Mouse (Mus musculus) heart, adult 18-20 months (tissue): ENCODE data around the gene Treml2. TPM values are rescaled to one million over a fixed set of nuclear protein-coding genes. Genes with fewer than 3 reads are reported as not detected.
"Not testable (repeated sequence)": the region's sequence is repeated elsewhere in the genome, so short reads cannot be mapped to it uniquely, and the experiment has no call there.

Experiments used
- DNase-seq, 2 experiments: peaks; one replicate each; pipeline ENCODE4 v3.0.0; 2021 to 2022; ENCODE audit warnings: mixed read lengths in 1 of 2
- total RNA-seq, 2 experiments: library from RNA; stranded (reverse); gene quantifications; 2 replicates each; pipeline ENCODE4 v1.2.3; 2021

Gene Treml2
- total RNA-seq, 2 experiments from 2014 or later, result 0.65 to 1.1 TPM

DNA sequence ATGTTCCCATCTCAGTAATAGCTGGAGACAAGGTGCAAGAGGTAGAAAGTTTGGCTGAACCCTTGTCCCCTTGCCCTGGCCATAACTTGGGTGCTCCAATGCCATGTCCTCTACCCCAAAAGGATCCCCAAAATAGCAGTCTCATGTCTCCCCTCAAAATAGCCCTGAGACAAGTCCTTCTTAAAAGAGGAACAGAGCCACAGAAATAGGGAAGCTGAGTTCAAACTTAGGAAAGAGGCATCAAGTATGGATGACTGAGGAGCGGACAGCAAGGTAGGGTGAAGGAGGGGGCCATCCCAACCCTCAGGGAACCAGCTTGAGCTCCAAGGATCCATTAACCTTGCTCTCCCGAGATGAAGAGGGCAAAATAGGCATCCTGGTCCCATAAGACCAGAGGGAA, 48.0 kb downstream of the Treml2 start:
- no peak for DNase-seq

DNA sequence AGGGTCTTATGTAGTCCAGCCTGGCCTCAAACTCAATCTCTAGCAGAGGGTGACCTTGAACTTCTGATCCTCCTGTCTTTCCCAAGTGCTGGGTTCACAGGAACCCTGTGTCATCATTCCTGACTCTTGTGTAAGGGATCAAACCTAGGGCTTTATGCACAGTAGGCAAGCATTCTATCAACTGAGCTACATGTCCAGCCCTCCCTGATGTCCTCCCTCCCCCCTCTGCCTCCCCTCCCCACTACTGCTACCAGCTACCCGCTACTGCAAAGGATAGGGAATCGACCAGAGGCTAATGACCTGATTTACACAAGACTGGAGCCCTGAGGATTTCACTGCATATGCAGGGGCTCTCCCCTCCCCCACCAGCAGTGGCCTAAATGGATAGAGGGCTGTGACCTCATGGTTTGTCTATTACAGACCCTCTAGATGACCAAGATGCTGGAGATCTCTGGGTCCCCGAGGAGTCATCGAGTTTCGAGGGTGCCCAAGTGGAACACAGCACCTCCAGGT, 51.4 kb downstream of the Treml2 start:
- no peak for DNase-seq

DNA sequence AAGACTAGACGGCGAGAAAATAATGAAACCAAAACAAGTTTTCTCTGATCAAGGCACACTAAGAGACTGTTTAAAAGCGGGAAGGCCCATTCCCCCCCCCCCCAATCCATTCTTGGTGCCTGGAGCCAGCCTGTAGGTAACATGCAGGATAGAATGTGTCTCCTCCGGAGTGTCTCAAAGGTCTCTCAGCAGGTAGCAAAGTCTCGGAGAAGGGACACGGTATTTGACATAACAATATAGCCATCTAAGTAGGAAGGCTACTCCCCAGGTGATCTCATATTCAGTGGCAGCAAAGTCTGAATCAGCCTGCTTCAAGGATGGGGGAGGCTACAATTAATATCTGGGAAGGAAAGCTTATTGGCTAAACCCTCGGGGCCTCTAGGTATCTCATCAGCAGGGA, 53.7 kb downstream of the Treml2 start:
- DNase-seq, result not testable (repeated sequence)

DNA sequence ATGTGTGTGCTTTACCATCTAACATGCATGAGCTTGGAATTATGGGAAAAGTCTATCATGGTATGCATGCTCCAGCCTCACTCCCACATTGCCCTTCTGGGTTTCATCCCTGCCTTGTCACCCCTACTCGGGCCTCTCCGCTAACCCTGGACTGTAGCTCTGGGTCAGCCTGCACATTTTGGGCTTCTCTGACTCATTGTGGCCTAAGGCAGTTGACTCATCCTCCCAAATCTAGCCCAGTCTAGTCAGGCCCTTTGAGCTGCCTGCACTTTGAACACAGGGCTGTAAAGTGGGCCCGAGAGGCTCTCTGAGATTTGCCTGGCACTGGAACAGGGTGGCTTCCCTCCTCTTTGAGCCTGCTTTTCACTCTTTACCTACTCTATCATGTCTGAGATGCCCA, 56.5 kb downstream of the Treml2 start:
- DNase-seq, result no peak

DNA sequence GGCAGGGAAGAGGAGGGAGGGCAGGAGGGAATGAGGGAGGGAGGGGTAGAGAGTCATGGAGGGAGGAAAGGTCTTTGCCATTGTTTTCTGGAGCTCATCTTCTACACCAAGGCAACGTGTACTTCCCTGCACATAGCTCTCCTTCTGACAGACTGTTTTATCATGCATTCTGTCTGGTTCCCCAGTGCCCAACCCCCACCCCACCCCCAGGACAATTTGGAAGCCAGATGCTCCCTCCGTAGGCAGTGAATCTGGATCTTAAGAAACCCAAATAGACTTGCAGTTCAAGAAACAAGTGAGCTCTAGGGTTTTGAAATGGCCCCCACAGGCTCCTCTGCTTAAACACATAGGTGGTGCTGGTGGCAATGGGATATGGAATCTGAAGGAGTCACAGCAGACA, 58.6 kb downstream of the Treml2 start:
- no peak for DNase-seq

DNA sequence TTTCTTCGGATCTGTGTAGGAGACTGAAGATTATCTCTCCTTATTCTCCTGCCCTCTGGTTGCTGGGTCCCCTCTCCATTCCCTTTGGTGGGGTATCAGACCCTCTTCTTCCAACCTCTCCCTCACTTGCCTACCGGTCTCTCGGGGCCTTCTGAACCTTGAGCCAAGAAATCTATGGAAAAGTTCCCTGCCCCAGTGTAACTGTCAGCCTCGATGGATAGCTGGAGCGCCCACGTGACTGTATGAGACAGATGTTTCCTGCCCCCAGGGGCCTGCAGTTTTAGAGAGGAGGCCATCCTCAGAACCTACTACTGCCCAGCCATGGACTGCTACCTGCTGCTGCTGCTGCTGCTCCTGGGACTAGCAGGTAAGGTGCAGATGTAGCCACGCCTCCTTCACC, 60.3 kb downstream of the Treml2 start, which contains the start of gene Treml1:
TSS of gene Treml1 (plus strand) at position 301 of the 400 bp plus-strand sequence.
- DNase-seq, result no peak

DNA sequence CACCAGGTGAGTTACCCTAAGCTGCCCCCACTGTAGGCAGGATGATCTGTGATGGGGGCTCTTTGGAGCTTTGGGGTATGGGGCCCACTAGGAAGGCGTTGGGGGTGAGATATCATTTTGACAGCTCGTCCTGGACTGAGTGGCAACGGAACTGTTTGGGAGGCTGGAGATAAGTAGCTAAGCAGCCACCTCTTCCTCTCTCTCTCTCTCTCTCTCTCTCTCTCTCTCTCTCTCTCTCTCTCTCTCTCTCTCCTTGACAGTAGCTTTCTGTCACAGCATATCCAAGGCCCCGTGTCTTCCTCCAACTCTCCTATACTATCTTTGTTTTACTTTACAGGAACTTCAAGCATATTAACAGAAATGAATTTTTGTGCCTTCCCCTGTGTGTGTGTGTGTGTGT, 61.2 kb downstream of the Treml2 start:
- no peak for DNase-seq

Other genes starting within 250 kb of the Treml2 start
- not detected for gene 1700067P10Rik, start 210.2 kb upstream of the Treml2 start, total RNA-seq
- not detected for gene 9830107B12Rik, start 153.2 kb upstream of the Treml2 start, total RNA-seq
- not detected for gene A530064D06Rik, start 132.2 kb upstream of the Treml2 start, total RNA-seq
- under 1 TPM in 1 of 2 experiments, not detected in 1; 0.13 TPM for gene Trem1, start 66.7 kb upstream of the Treml2 start, total RNA-seq
- gene Trem3, start 51.7 kb upstream of the Treml2 start, total RNA-seq, result not detected
- gene Treml4, start 35.2 kb upstream of the Treml2 start, total RNA-seq, result under 1 TPM in 1 of 2 experiments, not detected in 1; 0.33 TPM
- under 1 TPM; 0.18 to 0.20 TPM for gene B430306N03Rik, start 16.6 kb downstream of the Treml2 start, total RNA-seq
- 1 to 10 TPM; 1.6 to 2.2 TPM for gene Trem2, start 46.9 kb downstream of the Treml2 start, total RNA-seq
- gene Treml1, start 60.4 kb downstream of the Treml2 start, total RNA-seq, result under 1 TPM; 0.27 to 0.54 TPM
- gene Nfya, start 110.4 kb downstream of the Treml2 start, total RNA-seq, result 10 to 100 TPM; 18.8 to 21.7 TPM
- gene Oard1, start 110.5 kb downstream of the Treml2 start, total RNA-seq, result 10 to 100 TPM; 17.3 to 21.3 TPM
- 100 to 1,000 TPM; 211 to 226 TPM for gene Apobec2, start 133.4 kb downstream of the Treml2 start, total RNA-seq
- gene Tspo2, start 152.0 kb downstream of the Treml2 start, total RNA-seq, result under 1 TPM; 0.55 to 0.62 TPM
- under 1 TPM in 1 of 2 experiments, not detected in 1; 0.36 TPM for gene Unc5cl, start 155.4 kb downstream of the Treml2 start, total RNA-seq